Mouse (Mus musculus): ENCODE data around the gene Cdh18. TPM values are rescaled to one million over a fixed set of nuclear protein-coding genes. Genes with fewer than 3 reads are reported as not detected.

The Cdh18 gene
- total and polyA plus RNA-seq, 3 experiments, result not detected

- Histone ChIP-seq H3K4me1 (ENCODE audit: control insufficient read depth in 1 of 2, insufficient read depth in 2 of 2, low read length in 2 of 2) (peaks cover 3 to 4% of the 10 kb centered on the region in 2 experiments; a peak in 2 of 4 replicates), H3K27me3 (ENCODE audit: control insufficient read depth in 1 of 2, insufficient read depth in 2 of 2, low read length in 2 of 2) (no peaks in the 10 kb centered on the region), H3K27ac (ENCODE audit: control insufficient read depth, low read depth, low read length) (no peak overlapping the region), H3K9ac (ENCODE audit: control insufficient read depth, low read depth, low read length, poor library complexity, severe bottlenecking) (no peak overlapping the region), H3K4me3 (ENCODE audit: control insufficient read depth in 1 of 2, insufficient read depth in 1 of 2, low read depth in 2 of 2, low read length in 2 of 2) (no peak overlapping the region), H3K36me3 (ENCODE audit: control insufficient read depth in 1 of 2, insufficient read depth in 2 of 2, low read length in 2 of 2) (no peaks in the 10 kb centered on the region), H3K79me2 (ENCODE audit: control insufficient read depth, insufficient read depth, low read length, poor library complexity) (no peaks in the 10 kb centered on the region), H3K9me3 (replicated peaks; ENCODE audit: insufficient read depth, low read length) (no peaks in the 10 kb centered on the region)
- DNase-seq (ENCODE audit: low read depth, low spot score), result peak; percentile 22
- TF ChIP-seq BHLHE40 (IDR thresholded peaks at IDR 0.05; ENCODE audit: borderline replicate concordance, low read depth, low read length), result 0 out of 2 replicates have a peak, but pooled peaks have one; percentile 22
- peak; percentile 87 for TF ChIP-seq RCOR1 (IDR thresholded peaks at IDR 0.05; ENCODE audit: low read depth, low read length)
- TF ChIP-seq EP300 (IDR thresholded peaks at IDR 0.05; ENCODE audit: low read depth in 1 of 2, low read length in 2 of 2), result peak; percentile 61 to 71
- peak; percentile 66 for TF ChIP-seq ETS1 (IDR thresholded peaks at IDR 0.05; ENCODE audit: low read depth, low read length)
- TF ChIP-seq ELF1 (IDR thresholded peaks at IDR 0.05; ENCODE audit: low read depth, low read length), result no peak
- TF ChIP-seq GATA1 (IDR thresholded peaks at IDR 0.05; ENCODE audit: low read depth, low read length), result peak; percentile 81
- TF ChIP-seq TCF12 (IDR thresholded peaks at IDR 0.05; ENCODE audit: low read depth, low read length), result peak; percentile 80
- no peak for TF ChIP-seq SMC3 (IDR thresholded peaks at IDR 0.05; ENCODE audit: low read depth, low read length)
Observed at GRCm38 (mm10) chr15:23418158-23418557, 869.3 kb downstream of the Cdh18 start.

GRCm38 (mm10) chr15:23420010-23420409, 871.2 kb downstream of the Cdh18 start:
- Histone ChIP-seq H3K27me3 (ENCODE audit: control insufficient read depth in 1 of 2, insufficient read depth in 2 of 2, low read length in 2 of 2) (no peaks in the 10 kb centered on the region), H3K4me1 (ENCODE audit: control insufficient read depth in 1 of 2, insufficient read depth in 2 of 2, low read length in 2 of 2) (peaks cover 3 to 4% of the 10 kb centered on the region in 2 experiments; a peak in 2 of 4 replicates), H3K9me3 (replicated peaks; ENCODE audit: insufficient read depth, low read length) (no peaks in the 10 kb centered on the region), H3K4me3 (ENCODE audit: control insufficient read depth in 1 of 2, insufficient read depth in 1 of 2, low read depth in 2 of 2, low read length in 2 of 2) (no peak overlapping the region), H3K36me3 (ENCODE audit: control insufficient read depth in 1 of 2, insufficient read depth in 2 of 2, low read length in 2 of 2) (no peaks in the 10 kb centered on the region), H3K27ac (ENCODE audit: control insufficient read depth, low read depth, low read length) (no peak overlapping the region), H3K79me2 (ENCODE audit: control insufficient read depth, insufficient read depth, low read length, poor library complexity) (no peaks in the 10 kb centered on the region), H3K9ac (ENCODE audit: control insufficient read depth, low read depth, low read length, poor library complexity, severe bottlenecking) (no peak overlapping the region)
- DNase-seq (ENCODE audit: low read depth, low spot score), result no peak
- TF ChIP-seq NRF1 (IDR thresholded peaks at IDR 0.05; ENCODE audit: insufficient read depth, low read depth, low read length, poor library complexity, severe bottlenecking) (no peak), MAFK (IDR thresholded peaks at IDR 0.05; ENCODE audit: borderline replicate concordance, low read depth, low read length) (no peak), TBP (IDR thresholded peaks at IDR 0.05; ENCODE audit: low read depth, low read length) (no peak), RAD21 (IDR thresholded peaks at IDR 0.05; ENCODE audit: low read depth, low read length) (no peak), E2F4 (IDR thresholded peaks at IDR 0.05; ENCODE audit: borderline replicate concordance, low read depth, low read length) (no peak), GATA1 (IDR thresholded peaks at IDR 0.05; ENCODE audit: low read depth, low read length) (no peak), SIN3A (IDR thresholded peaks at IDR 0.05; ENCODE audit: low read length) (no peak), ZC3H11A (IDR thresholded peaks at IDR 0.05; ENCODE audit: low read depth, low read length) (no peak), TAL1 (IDR thresholded peaks at IDR 0.05; ENCODE audit: low read length) (no peak), MEF2A (IDR thresholded peaks at IDR 0.05; ENCODE audit: extremely low read depth, insufficient replicate concordance, low read depth, low read length, poor library complexity, severe bottlenecking) (no peak), RCOR1 (IDR thresholded peaks at IDR 0.05; ENCODE audit: low read depth, low read length) (no peak)
